Mouse (Mus musculus): Measurements from ENCODE around the gene Slc29a2. TPM values are rescaled to one million over a fixed set of nuclear protein-coding genes. Genes with fewer than 3 reads are reported as not detected.
A peak's percentile ranks its signal among the peaks of the same experiment; 100 is the strongest.

The Slc29a2 gene
- polyA plus RNA-seq, 1 experiment = 18.5 TPM

DNA sequence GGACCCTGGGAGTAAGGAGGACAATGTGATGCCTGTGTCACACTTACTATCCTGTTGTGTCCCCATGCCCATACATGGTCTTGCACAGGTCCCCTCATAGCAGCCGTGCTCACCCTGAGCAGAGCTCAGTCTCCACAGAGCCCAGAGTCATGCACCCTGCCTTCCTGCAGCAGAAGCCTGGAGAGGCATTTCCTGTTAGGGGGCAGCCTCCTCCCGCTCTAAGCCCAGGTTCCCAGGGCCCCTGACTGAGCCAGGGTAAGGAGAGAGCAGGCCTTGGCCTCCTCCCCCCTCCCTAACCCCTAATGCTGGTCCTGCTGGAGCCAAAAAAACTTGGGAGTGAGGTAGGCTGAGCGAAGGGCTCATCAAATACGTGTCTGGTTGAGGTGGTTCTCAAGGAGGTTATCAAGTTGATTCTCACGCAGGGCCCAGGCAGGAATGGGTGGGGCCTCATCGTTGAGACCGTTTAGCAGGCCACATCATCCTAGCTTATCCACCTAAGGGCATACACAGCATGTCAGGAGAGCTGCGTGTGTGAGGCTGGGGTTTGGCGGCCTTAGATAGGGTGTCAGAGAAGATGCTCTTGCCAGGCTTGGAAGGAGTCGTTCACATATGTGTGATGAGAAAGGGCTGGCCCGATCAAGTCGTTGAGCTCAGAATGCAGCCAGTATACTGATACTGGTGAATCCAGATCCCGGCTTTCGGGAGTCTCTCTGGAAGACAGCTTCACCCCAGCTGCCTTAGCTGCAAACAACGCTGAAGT, 43.6 kb downstream of the Slc29a2 start:
- TF ChIP-seq POLR2A (IDR thresholded peaks at IDR 0.05; ENCODE audit: insufficient read depth, low read length) = no peak
- no peak for TF ChIP-seq CTCF (IDR thresholded peaks at IDR 0.05; ENCODE audit: low read depth, low read length)
- no peak for TF ChIP-seq EP300 (IDR thresholded peaks at IDR 0.05; ENCODE audit: insufficient read depth, low read depth, low read length)
- Histone ChIP-seq H3K9me3 (replicated peaks; ENCODE audit: control insufficient read depth, insufficient read depth, low read length, poor library complexity, severe bottlenecking) (no peaks in the 10 kb centered on the region), H3K27ac (ENCODE audit: insufficient read depth, low read length) (no peak overlapping the region), H3K36me3 (ENCODE audit: control insufficient read depth, insufficient read depth, low read length, poor library complexity, severe bottlenecking) (no peaks in the 10 kb centered on the region), H3K27me3 (ENCODE audit: control insufficient read depth, insufficient read depth, low read length, poor library complexity, severe bottlenecking) (no peaks in the 10 kb centered on the region), H3K4me1 (ENCODE audit: control insufficient read depth, insufficient read depth, low read length) (peaks cover 12% of the 10 kb centered on the region), H3K9ac (ENCODE audit: low read depth, poor library complexity, severe bottlenecking) (no peak overlapping the region), H3K4me3 (ENCODE audit: low read depth, low read length) (peak overlapping the region; percentile 10; the same call in 1 of the 2 replicates)

DNA sequence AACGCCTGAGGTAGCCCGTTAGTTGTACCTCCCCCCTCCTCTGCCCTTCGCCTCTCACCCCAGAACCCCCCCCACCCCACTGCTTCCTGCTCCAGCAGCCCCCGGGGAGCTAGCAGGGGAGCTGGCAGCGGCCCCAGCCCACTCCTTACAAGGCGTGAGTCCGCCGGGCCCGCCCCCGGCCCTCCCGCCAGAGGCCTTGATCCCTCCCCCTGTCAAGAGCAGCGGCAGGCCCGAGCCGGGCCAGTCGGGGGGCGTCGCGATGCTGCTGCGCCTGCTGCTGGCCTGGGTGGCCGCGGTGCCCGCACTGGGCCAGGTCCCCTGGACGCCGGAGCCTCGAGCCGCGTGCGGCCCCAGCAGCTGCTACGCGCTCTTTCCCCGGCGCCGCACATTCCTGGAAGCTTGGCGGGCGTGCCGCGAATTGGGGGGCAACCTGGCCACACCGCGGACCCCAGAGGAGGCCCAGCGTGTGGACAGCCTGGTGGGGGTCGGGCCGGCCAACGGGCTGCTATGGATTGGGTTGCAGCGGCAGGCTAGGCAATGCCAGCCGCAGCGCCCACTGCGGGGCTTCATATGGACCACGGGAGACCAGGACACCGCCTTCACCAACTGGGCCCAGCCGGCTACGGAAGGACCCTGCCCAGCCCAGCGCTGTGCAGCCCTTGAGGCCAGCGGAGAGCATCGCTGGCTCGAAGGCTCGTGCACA, 44.4 kb downstream of the Slc29a2 start, which contains the start of gene Cd248:
Gene Cd248, plus strand, starts transcription at position 212 of the 703 bp plus-strand sequence.
- Histone ChIP-seq H3K36me3 (ENCODE audit: control insufficient read depth, insufficient read depth, low read length, poor library complexity, severe bottlenecking) (no peaks in the 10 kb centered on the region), H3K4me1 (ENCODE audit: control insufficient read depth, insufficient read depth, low read length) (peaks cover 6% of the 10 kb centered on the region), H3K27me3 (ENCODE audit: control insufficient read depth, insufficient read depth, low read length, poor library complexity, severe bottlenecking) (no peaks in the 10 kb centered on the region), H3K9me3 (replicated peaks; ENCODE audit: control insufficient read depth, insufficient read depth, low read length, poor library complexity, severe bottlenecking) (no peaks in the 10 kb centered on the region), H3K27ac (ENCODE audit: insufficient read depth, low read length) (no peak within 1 kb of the TSS), H3K4me3 (ENCODE audit: low read depth, low read length) (peak within 1 kb of the TSS; percentile 39), H3K9ac (ENCODE audit: low read depth, poor library complexity, severe bottlenecking) (peak within 1 kb of the TSS; percentile 33)
- TF ChIP-seq EP300 (IDR thresholded peaks at IDR 0.05; ENCODE audit: insufficient read depth, low read depth, low read length) = no peak
- TF ChIP-seq CTCF (IDR thresholded peaks at IDR 0.05; ENCODE audit: low read depth, low read length) = no peak
- no peak for TF ChIP-seq POLR2A (IDR thresholded peaks at IDR 0.05; ENCODE audit: insufficient read depth, low read length)

GRCm38 (mm10) chr19:5068570-5069234, 45.0 kb downstream of the Slc29a2 start:
- Histone ChIP-seq H3K27me3 (ENCODE audit: control insufficient read depth, insufficient read depth, low read length, poor library complexity, severe bottlenecking) (no peaks in the 10 kb centered on the region), H3K27ac (ENCODE audit: insufficient read depth, low read length) (no peak overlapping the region), H3K9me3 (replicated peaks; ENCODE audit: control insufficient read depth, insufficient read depth, low read length, poor library complexity, severe bottlenecking) (no peaks in the 10 kb centered on the region), H3K36me3 (ENCODE audit: control insufficient read depth, insufficient read depth, low read length, poor library complexity, severe bottlenecking) (no peaks in the 10 kb centered on the region), H3K9ac (ENCODE audit: low read depth, poor library complexity, severe bottlenecking) (peak overlapping the region; percentile 33; the same call in 1 of the 2 replicates), H3K4me1 (ENCODE audit: control insufficient read depth, insufficient read depth, low read length) (peaks cover 6% of the 10 kb centered on the region), H3K4me3 (ENCODE audit: low read depth, low read length) (peak overlapping the region; percentile 39)
- TF ChIP-seq EP300 (IDR thresholded peaks at IDR 0.05; ENCODE audit: insufficient read depth, low read depth, low read length) (no peak), CTCF (IDR thresholded peaks at IDR 0.05; ENCODE audit: low read depth, low read length) (no peak), POLR2A (IDR thresholded peaks at IDR 0.05; ENCODE audit: insufficient read depth, low read length) (no peak)

DNA sequence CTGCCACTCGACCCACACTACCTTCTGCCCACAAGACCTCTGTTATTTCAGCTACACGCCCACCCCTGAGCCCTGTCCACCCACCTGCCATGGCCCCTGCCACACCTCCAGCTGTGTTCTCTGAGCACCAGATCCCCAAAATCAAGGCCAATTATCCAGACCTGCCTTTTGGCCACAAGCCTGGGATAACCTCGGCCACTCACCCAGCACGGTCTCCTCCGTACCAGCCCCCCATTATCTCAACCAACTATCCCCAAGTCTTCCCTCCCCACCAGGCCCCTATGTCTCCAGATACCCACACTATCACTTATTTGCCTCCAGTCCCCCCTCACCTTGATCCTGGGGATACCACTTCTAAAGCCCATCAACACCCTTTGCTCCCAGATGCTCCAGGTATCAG, 45.8 kb downstream of the Slc29a2 start:
- Histone ChIP-seq H3K9ac (ENCODE audit: low read depth, poor library complexity, severe bottlenecking) (no peak overlapping the region), H3K9me3 (replicated peaks; ENCODE audit: control insufficient read depth, insufficient read depth, low read length, poor library complexity, severe bottlenecking) (no peaks in the 10 kb centered on the region), H3K4me1 (ENCODE audit: control insufficient read depth, insufficient read depth, low read length) (peaks cover 6% of the 10 kb centered on the region), H3K36me3 (ENCODE audit: control insufficient read depth, insufficient read depth, low read length, poor library complexity, severe bottlenecking) (no peaks in the 10 kb centered on the region), H3K4me3 (ENCODE audit: low read depth, low read length) (no peak overlapping the region), H3K27me3 (ENCODE audit: control insufficient read depth, insufficient read depth, low read length, poor library complexity, severe bottlenecking) (no peaks in the 10 kb centered on the region), H3K27ac (ENCODE audit: insufficient read depth, low read length) (no peak overlapping the region)
- TF ChIP-seq CTCF (IDR thresholded peaks at IDR 0.05; ENCODE audit: low read depth, low read length) (no peak), EP300 (IDR thresholded peaks at IDR 0.05; ENCODE audit: insufficient read depth, low read depth, low read length) (no peak), POLR2A (IDR thresholded peaks at IDR 0.05; ENCODE audit: insufficient read depth, low read length) (no peak)

DNA sequence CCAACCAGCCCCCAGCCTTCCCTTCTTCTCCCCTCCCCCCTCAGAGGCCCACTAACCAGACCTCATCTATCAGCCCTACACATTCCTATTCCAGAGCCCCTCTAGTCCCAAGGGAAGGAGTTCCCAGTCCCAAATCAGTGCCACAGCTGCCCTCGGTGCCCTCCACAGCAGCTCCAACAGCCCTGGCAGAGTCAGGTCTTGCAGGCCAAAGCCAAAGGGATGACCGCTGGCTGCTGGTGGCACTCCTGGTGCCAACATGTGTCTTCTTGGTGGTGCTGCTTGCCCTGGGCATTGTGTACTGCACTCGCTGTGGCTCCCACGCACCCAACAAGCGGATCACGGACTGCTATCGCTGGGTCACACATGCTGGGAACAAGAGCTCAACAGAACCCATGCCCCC, 46.3 kb downstream of the Slc29a2 start:
- Histone ChIP-seq H3K9me3 (replicated peaks; ENCODE audit: control insufficient read depth, insufficient read depth, low read length, poor library complexity, severe bottlenecking) (no peaks in the 10 kb centered on the region), H3K4me3 (ENCODE audit: low read depth, low read length) (no peak overlapping the region), H3K27ac (ENCODE audit: insufficient read depth, low read length) (no peak overlapping the region), H3K27me3 (ENCODE audit: control insufficient read depth, insufficient read depth, low read length, poor library complexity, severe bottlenecking) (no peaks in the 10 kb centered on the region), H3K9ac (ENCODE audit: low read depth, poor library complexity, severe bottlenecking) (no peak overlapping the region), H3K36me3 (ENCODE audit: control insufficient read depth, insufficient read depth, low read length, poor library complexity, severe bottlenecking) (no peaks in the 10 kb centered on the region), H3K4me1 (ENCODE audit: control insufficient read depth, insufficient read depth, low read length) (peaks cover 6% of the 10 kb centered on the region)
- TF ChIP-seq POLR2A (IDR thresholded peaks at IDR 0.05; ENCODE audit: insufficient read depth, low read length) (no peak), CTCF (IDR thresholded peaks at IDR 0.05; ENCODE audit: low read depth, low read length) (no peak), EP300 (IDR thresholded peaks at IDR 0.05; ENCODE audit: insufficient read depth, low read depth, low read length) (no peak)
